Mouse (Mus musculus) B cell, adult 2 months (primary cell): Measurements from ENCODE around the gene Bpifa2.
"Not testable (repeated sequence)": the region's sequence is repeated elsewhere in the genome, so short reads cannot be mapped to it uniquely, and the experiment has no call there.

ENCODE experiments used
- DNase-seq, 2 experiments: peaks; one replicate each; pipeline ENCODE4 v3.0.0; 2022

Gene Bpifa2

GRCm38 (mm10) chr2:154007965-154008364 lies at the start of gene Bpifa2:
Bpifa2 (plus strand) TSS chr2:154008265.
- DNase-seq: no peak

GRCm38 (mm10) chr2:153962821-153963331 lies 45.2 kb upstream of the Bpifa2 start:
- no peak for DNase-seq

GRCm38 (mm10) chr2:153963334-153963733 lies 44.7 kb upstream of the Bpifa2 start:
- no peak for DNase-seq

- no peak for DNase-seq
Measured at GRCm38 (mm10) chr2:153970221-153970620, 37.8 kb upstream of the Bpifa2 start.

- no peak for DNase-seq
Measured at GRCm38 (mm10) chr2:153974582-153974981, 33.5 kb upstream of the Bpifa2 start, which contains the start of gene Bpifa6. Bpifa6 (plus strand) TSS chr2:153974945.

- DNase-seq: peak; percentile 65
Measured at GRCm38 (mm10) chr2:153995770-153996169, 12.3 kb upstream of the Bpifa2 start.

GRCm38 (mm10) chr2:154000501-154000900 lies 7.6 kb upstream of the Bpifa2 start:
- DNase-seq: no peak

GRCm38 (mm10) chr2:154001056-154001455 lies 7.0 kb upstream of the Bpifa2 start:
- DNase-seq: no peak

GRCm38 (mm10) chr2:154004456-154004855 lies 3.6 kb upstream of the Bpifa2 start:
- DNase-seq: no peak

- no peak for DNase-seq
Measured at GRCm38 (mm10) chr2:154005094-154005493, 3.0 kb upstream of the Bpifa2 start.

GRCm38 (mm10) chr2:154005734-154006133 lies 2.3 kb upstream of the Bpifa2 start:
- DNase-seq: no peak

- DNase-seq: no peak
Measured at GRCm38 (mm10) chr2:154006331-154006730, 1.7 kb upstream of the Bpifa2 start.

- no peak for DNase-seq
Measured at GRCm38 (mm10) chr2:154007381-154007780, 684 bp upstream of the Bpifa2 start.

GRCm38 (mm10) chr2:154017990-154018389 lies 9.9 kb downstream of the Bpifa2 start:
- DNase-seq: no peak

- not testable (repeated sequence) for DNase-seq
Measured at GRCm38 (mm10) chr2:154024676-154025075, 16.6 kb downstream of the Bpifa2 start.

GRCm38 (mm10) chr2:154038932-154039331 lies 30.9 kb downstream of the Bpifa2 start:
- peak; percentile 44 for DNase-seq

- DNase-seq: no peak
Measured at GRCm38 (mm10) chr2:154044743-154045142, 36.7 kb downstream of the Bpifa2 start.

GRCm38 (mm10) chr2:154058690-154059089 lies 50.6 kb downstream of the Bpifa2 start:
- peak; percentile 2 to 4 for DNase-seq
